Mouse (Mus musculus): ENCODE results near the gene Scnn1a. TPM values are rescaled to one million over a fixed set of nuclear protein-coding genes. Genes with fewer than 3 reads are reported as not detected.

The Scnn1a gene
- polyA plus RNA-seq, 1 experiment, result 2.9 TPM

- no peak for DNase-seq (ENCODE audit: low spot score)
Measured at GRCm38 (mm10) chr6:125361467-125362291, 41.2 kb downstream of the Scnn1a start.

- no peak for DNase-seq (ENCODE audit: low spot score)
Measured at GRCm38 (mm10) chr6:125363021-125363420, 42.6 kb downstream of the Scnn1a start.

- no peak for DNase-seq (ENCODE audit: low spot score)
Measured at GRCm38 (mm10) chr6:125363451-125364242, 43.2 kb downstream of the Scnn1a start.

GRCm38 (mm10) chr6:125364448-125364847 is 44.0 kb downstream of the Scnn1a start:
- no peak for DNase-seq (ENCODE audit: low spot score)

GRCm38 (mm10) chr6:125365522-125365921 is 45.1 kb downstream of the Scnn1a start:
- no peak for DNase-seq (ENCODE audit: low spot score)

- DNase-seq (ENCODE audit: low spot score), result no peak
Measured at GRCm38 (mm10) chr6:125366133-125366532, 45.7 kb downstream of the Scnn1a start.

GRCm38 (mm10) chr6:125367758-125368371 is 47.4 kb downstream of the Scnn1a start:
- DNase-seq (ENCODE audit: low spot score), result no peak

- DNase-seq (ENCODE audit: low spot score), result no peak
Measured at GRCm38 (mm10) chr6:125377042-125377441, 56.6 kb downstream of the Scnn1a start.

GRCm38 (mm10) chr6:125377582-125378451 is 57.4 kb downstream of the Scnn1a start:
- DNase-seq (ENCODE audit: low spot score), result peak; percentile 69

- DNase-seq (ENCODE audit: low spot score), result no peak
Measured at GRCm38 (mm10) chr6:125378621-125379020, 58.2 kb downstream of the Scnn1a start.

- no peak for DNase-seq (ENCODE audit: low spot score)
Measured at GRCm38 (mm10) chr6:125379781-125380180, 59.3 kb downstream of the Scnn1a start.

GRCm38 (mm10) chr6:125380372-125381360 is 60.2 kb downstream of the Scnn1a start, which contains the start of gene Plekhg6:
Gene Plekhg6, minus strand, starts transcription at chr6:125380793.
- peak; percentile 58 for DNase-seq (ENCODE audit: low spot score)

- no peak for DNase-seq (ENCODE audit: low spot score)
Measured at GRCm38 (mm10) chr6:125382024-125382423, 61.6 kb downstream of the Scnn1a start.

GRCm38 (mm10) chr6:125385066-125385974 is 64.9 kb downstream of the Scnn1a start:
- DNase-seq (ENCODE audit: low spot score), result no peak

GRCm38 (mm10) chr6:125386080-125386479 is 65.6 kb downstream of the Scnn1a start:
- DNase-seq (ENCODE audit: low spot score), result no peak

- no peak for DNase-seq (ENCODE audit: low spot score)
Measured at GRCm38 (mm10) chr6:125389853-125390252, 69.4 kb downstream of the Scnn1a start.
